Mouse (Mus musculus) MEL (cell line): ENCODE measurements around the gene Polr1a. TPM values are rescaled to one million over a fixed set of nuclear protein-coding genes. Genes with fewer than 3 reads are reported as not detected.

Experiments used
- DNase-seq: peaks from one replicate; pipeline ENCODE4 v3.0.0; 2011; ENCODE audit warnings: low read depth, low spot score
- H3K27ac ChIP-seq: 2 replicates; pipeline ENCODE4 v1.5.1; 2012; ENCODE audit warnings: low read depth, mild to moderate bottlenecking, control low read depth, low read length, moderate library complexity; ENCODE audit not compliant: control insufficient read depth
- H3K27me3 ChIP-seq, 2 experiments: fragments of 150-350 bp in 1 of 2; sonication (generic) in 1 of 2; 2 replicates each; pipeline ENCODE4 v1.6.1; 2012; ENCODE audit warnings: low read length in 2 of 2, mild to moderate bottlenecking in 2 of 2, improper control_type of control experiment in 1 of 2, moderate library complexity in 1 of 2; ENCODE audit not compliant: insufficient read depth in 2 of 2, control insufficient read depth in 1 of 2
- H3K36me3 ChIP-seq, 2 experiments: 2 replicates each; pipeline ENCODE4 v1.6.1; 2012 to 2014; ENCODE audit warnings: low read length in 2 of 2, improper control_type of control experiment in 1 of 2, inconsistent platforms in 1 of 2, mild to moderate bottlenecking in 1 of 2; ENCODE audit not compliant: insufficient read depth in 2 of 2, control insufficient read depth in 1 of 2
- H3K4me1 ChIP-seq, 2 experiments: fragments of 150-350 bp in 1 of 2; sonication (generic) in 1 of 2; 2 replicates each; pipeline ENCODE4 v1.6.1; 2012; ENCODE audit warnings: low read length in 2 of 2, improper control_type of control experiment in 1 of 2, mild to moderate bottlenecking in 1 of 2; ENCODE audit not compliant: insufficient read depth in 2 of 2, control insufficient read depth in 1 of 2
- H3K4me3 ChIP-seq, 2 experiments: fragments of 150-350 bp in 1 of 2; sonication (generic) in 1 of 2; 2 replicates each; pipeline ENCODE4 v1.5.1; 2012; ENCODE audit warnings: low read depth in 2 of 2, low read length in 2 of 2, mild to moderate bottlenecking in 2 of 2, moderate library complexity in 2 of 2, control low read depth in 1 of 2, improper control_type of control experiment in 1 of 2; ENCODE audit not compliant: control insufficient read depth in 1 of 2, insufficient read depth in 1 of 2
- H3K79me2 ChIP-seq: 2 replicates; pipeline ENCODE4 v1.6.1; 2012; ENCODE audit warnings: mild to moderate bottlenecking, low read length, moderate library complexity; ENCODE audit not compliant: control insufficient read depth, poor library complexity, insufficient read depth
- H3K9ac ChIP-seq: 2 replicates; pipeline ENCODE4 v1.6.1; 2012; ENCODE audit warnings: low read depth, mild to moderate bottlenecking, control low read depth, low read length, moderate library complexity; ENCODE audit not compliant: control insufficient read depth, poor library complexity, severe bottlenecking
- H3K9me3 ChIP-seq: fragments of 150-350 bp; sonication (generic); replicated peaks from 2 replicates; pipeline ENCODE4 v1.6.1; 2012; ENCODE audit warnings: mild to moderate bottlenecking, low read length, improper control_type of control experiment, moderate library complexity; ENCODE audit not compliant: insufficient read depth
- BHLHE40 ChIP-seq: IDR thresholded peaks from 2 replicates; pipeline ENCODE4 v1.6.1; 2012; ENCODE audit warnings: low read depth, mild to moderate bottlenecking, inconsistent platforms, low read length, improper control_type of control experiment, borderline replicate concordance
- CHD2 ChIP-seq: IDR thresholded peaks from 2 replicates; pipeline ENCODE4 v1.6.1; 2011; ENCODE audit warnings: low read length, improper control_type of control experiment
- ELF1 ChIP-seq: IDR thresholded peaks from 2 replicates; pipeline ENCODE4 v1.6.1; 2014; ENCODE audit warnings: low read depth, mild to moderate bottlenecking, inconsistent platforms, low read length, improper control_type of control experiment, moderate library complexity
- EP300 ChIP-seq, 2 experiments: IDR thresholded peaks; 2 replicates each; pipeline ENCODE4 v1.6.1; 2011; ENCODE audit warnings: improper control_type of control experiment in 2 of 2, low read length in 2 of 2, low read depth in 1 of 2, mild to moderate bottlenecking in 1 of 2
- ETS1 ChIP-seq: IDR thresholded peaks from 2 replicates; pipeline ENCODE4 v1.6.1; 2012; ENCODE audit warnings: low read depth, mild to moderate bottlenecking, inconsistent platforms, low read length, improper control_type of control experiment, moderate library complexity
- GABPA ChIP-seq: IDR thresholded peaks from 2 replicates; pipeline ENCODE4 v1.6.1; 2012; ENCODE audit warnings: low read depth, mild to moderate bottlenecking, inconsistent platforms, low read length, improper control_type of control experiment, moderate library complexity
- GATA1 ChIP-seq: IDR thresholded peaks from 2 replicates; pipeline ENCODE4 v1.6.1; 2011; ENCODE audit warnings: low read depth, low read length, improper control_type of control experiment
- MAZ ChIP-seq: IDR thresholded peaks from 2 replicates; pipeline ENCODE4 v1.6.1; 2012; ENCODE audit warnings: low read depth, mild to moderate bottlenecking, inconsistent platforms, low read length, improper control_type of control experiment
- MEF2A ChIP-seq: IDR thresholded peaks from 2 replicates; pipeline ENCODE4 v1.6.1; 2014; ENCODE audit warnings: low read depth, mild to moderate bottlenecking, inconsistent platforms, low read length, improper control_type of control experiment; ENCODE audit not compliant: poor library complexity, insufficient replicate concordance, severe bottlenecking; ENCODE audit errors: extremely low read depth
- MYB ChIP-seq: IDR thresholded peaks from 2 replicates; pipeline ENCODE4 v1.6.1; 2011; ENCODE audit warnings: mild to moderate bottlenecking, low read depth, low read length, improper control_type of control experiment
- MYC ChIP-seq: IDR thresholded peaks from 2 replicates; pipeline ENCODE4 v1.6.1; 2011; ENCODE audit warnings: low read depth, mild to moderate bottlenecking, low read length, improper control_type of control experiment, moderate library complexity
- POLR2A ChIP-seq, 2 experiments: IDR thresholded peaks; 2 replicates each; pipeline ENCODE4 v1.6.1; 2011 to 2012; ENCODE audit warnings: low read length in 2 of 2, mild to moderate bottlenecking in 2 of 2, control low read depth in 1 of 2, improper control_type of control experiment in 1 of 2, low read depth in 1 of 2, moderate library complexity in 1 of 2; ENCODE audit not compliant: control insufficient read depth in 1 of 2, insufficient read depth in 1 of 2, poor library complexity in 1 of 2
- RCOR1 ChIP-seq: IDR thresholded peaks from 2 replicates; pipeline ENCODE4 v1.6.1; 2012; ENCODE audit warnings: low read depth, mild to moderate bottlenecking, inconsistent platforms, low read length, improper control_type of control experiment
- TBP ChIP-seq: IDR thresholded peaks from 2 replicates; pipeline ENCODE4 v1.8.0; 2011; ENCODE audit warnings: low read depth, low read length, improper control_type of control experiment
- TCF12 ChIP-seq: IDR thresholded peaks from 2 replicates; pipeline ENCODE4 v1.6.1; 2014; ENCODE audit warnings: low read depth, mild to moderate bottlenecking, inconsistent platforms, low read length, improper control_type of control experiment, moderate library complexity
- USF1 ChIP-seq: IDR thresholded peaks from 2 replicates; pipeline ENCODE4 v1.6.1; 2014; ENCODE audit warnings: low read depth, mild to moderate bottlenecking, inconsistent platforms, low read length, improper control_type of control experiment, moderate library complexity
- ZMIZ1 ChIP-seq: IDR thresholded peaks from 2 replicates; pipeline ENCODE4 v1.6.1; 2012; ENCODE audit warnings: low read depth, mild to moderate bottlenecking, inconsistent platforms, low read length, improper control_type of control experiment, moderate library complexity
- polyA plus RNA-seq, 2 experiments: library from polyadenylated mRNA; stranded (reverse) in 1 of 2; unstranded in 1 of 2; fragments of >175 nt in 1 of 2; fragments of >200 nt in 1 of 2; gene quantifications; 2 replicates each; pipeline versions ENCODE4 v1.2.1 to v1.2.4; 2012; ENCODE audit warnings: low replicate concordance in 2 of 2, low read depth in 1 of 2; ENCODE audit not compliant: insufficient read length in 2 of 2, insufficient read depth in 1 of 2, missing spikeins in 1 of 2
- total RNA-seq: library from RNA; depleted of rRNA; stranded (reverse); fragments of 300-350 nt; gene quantifications from 2 replicates; pipeline ENCODE4 v1.2.3, GENCODE M21; 2012

Polr1a gene
- total and polyA plus RNA-seq, 3 experiments, result 68.4 to 211 (median 105) TPM

- Histone ChIP-seq H3K4me3 (no peak overlapping the region), H3K27ac (no peak overlapping the region), H3K9ac (no peak overlapping the region), H3K27me3 (peaks cover 2 to 3% of the 10 kb centered on the region in 2 experiments; a peak in 3 of 4 replicates), H3K79me2 (no peaks in the 10 kb centered on the region), H3K36me3 (no peaks in the 10 kb centered on the region), H3K9me3 (no peaks in the 10 kb centered on the region), H3K4me1 (no peaks in the 10 kb centered on the region)
- no peak for DNase-seq
- TF ChIP-seq GATA1 (no peak), ELF1 (no peak), MYB (no peak)
These were observed 92.4 kb downstream of the Polr1a start for GRCm38 (mm10) chr6:72001220-72001777.

DNA sequence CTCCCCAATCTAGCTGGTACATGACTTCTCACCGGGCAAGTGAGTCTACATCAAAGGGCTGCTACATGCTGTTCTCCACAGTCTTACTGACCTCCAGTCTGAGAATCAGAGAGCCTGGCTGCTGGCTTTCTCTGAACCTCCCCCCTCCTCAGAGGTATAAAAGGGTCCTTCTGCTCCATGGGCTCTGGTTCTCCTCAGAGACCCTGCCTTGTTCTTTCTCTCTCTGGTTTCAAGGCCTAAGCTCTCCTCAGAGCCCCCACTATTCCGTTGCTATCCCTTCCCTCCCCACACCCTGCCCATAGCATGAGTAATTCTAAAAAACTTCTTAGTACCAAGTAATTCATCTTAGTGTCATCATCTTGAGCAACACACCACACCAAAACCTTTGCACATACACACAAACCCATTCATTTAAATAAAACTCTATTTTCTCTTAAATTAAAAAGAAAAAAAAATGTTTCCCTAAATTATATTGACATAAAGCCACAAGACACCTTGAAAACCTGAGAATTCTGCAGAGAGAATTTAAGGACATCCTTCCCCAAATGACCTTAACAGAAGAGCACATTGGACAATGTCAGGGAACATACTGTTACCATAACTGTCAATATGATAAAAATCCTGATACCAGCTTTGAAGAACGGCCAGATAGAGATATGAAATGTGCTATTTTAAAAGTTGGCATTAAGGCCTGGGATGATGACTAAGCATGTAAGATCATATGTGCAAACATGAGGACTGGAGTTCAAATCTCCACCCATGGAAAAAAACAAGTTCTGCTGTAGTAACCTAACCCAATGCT, 98.8 kb downstream of the Polr1a start:
- H3K9ac ChIP-seq, result no peak overlapping the region
- H3K27me3 ChIP-seq, result no peaks in the 10 kb centered on the region; a peak in 2 of 4 replicates

DNA sequence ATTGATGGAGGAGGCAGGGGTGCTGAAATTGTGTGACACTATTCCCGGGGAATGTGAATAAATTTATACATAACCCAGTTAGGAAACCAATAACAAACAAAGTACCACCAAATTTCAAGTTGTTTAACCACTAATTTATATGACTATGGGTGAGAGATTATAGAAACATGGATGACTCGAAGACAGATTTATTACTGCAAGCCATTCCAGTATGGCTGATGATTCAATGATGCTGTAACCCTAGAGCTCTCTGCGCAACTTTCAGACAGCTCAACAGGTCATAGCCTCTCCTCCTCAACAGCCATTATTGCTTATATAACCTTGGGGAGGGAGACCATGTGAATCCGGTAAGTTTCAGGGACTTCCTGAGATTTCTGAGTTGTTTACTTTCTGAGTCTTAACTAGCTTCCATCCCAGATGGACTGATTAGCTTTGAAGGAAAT, 99.4 kb downstream of the Polr1a start:
- no peak overlapping the region for H3K4me3 ChIP-seq
- no peaks in the 10 kb centered on the region for H3K79me2 ChIP-seq
- no peaks in the 10 kb centered on the region; a peak in 2 of 4 replicates for H3K27me3 ChIP-seq
- H3K9ac ChIP-seq, result no peak overlapping the region
- TF ChIP-seq GABPA (no peak), MYC (no peak), BHLHE40 (no peak), POLR2A (IDR thresholded peaks at IDR 0.05; ENCODE audit: control insufficient read depth in 1 of 2, insufficient read depth in 1 of 2, low read depth in 1 of 2, low read length in 2 of 2, poor library complexity in 1 of 2) (no peak), TBP (no peak), MAZ (no peak), CHD2 (no peak), ZMIZ1 (no peak), MEF2A (no peak), RCOR1 (no peak), USF1 (no peak)
- H3K4me1 ChIP-seq, result peaks cover 3 to 4% of the 10 kb centered on the region in 2 experiments; a peak in 2 of 4 replicates
- peak; percentile 1 for DNase-seq
- H3K36me3 ChIP-seq, result no peaks in the 10 kb centered on the region; a peak in 1 of 4 replicates
- no peaks in the 10 kb centered on the region for H3K9me3 ChIP-seq
- no peak overlapping the region for H3K27ac ChIP-seq

More for the DNA sequence above, 98.8 kb downstream of the Polr1a start:
- DNase-seq, result peak; percentile 8
- Histone ChIP-seq H3K4me3 (no peak overlapping the region), H3K9me3 (no peaks in the 10 kb centered on the region), H3K27ac (no peak overlapping the region), H3K79me2 (no peaks in the 10 kb centered on the region), H3K4me1 (peaks cover 3 to 4% of the 10 kb centered on the region in 2 experiments; a peak in 2 of 4 replicates), H3K36me3 (no peaks in the 10 kb centered on the region; a peak in 1 of 4 replicates)
- TF ChIP-seq TCF12, result peak; percentile 49; the same call in 1 of the 2 replicates
- peak; percentile 58; the same call in 1 of the 2 replicates for TF ChIP-seq ETS1
- no peak for TF ChIP-seq MYB
- peak; percentile 25 to 61; a peak in 2 of 4 replicates for TF ChIP-seq EP300 (IDR thresholded peaks at IDR 0.05; ENCODE audit: low read depth in 1 of 2, low read length in 2 of 2)
